Mouse (Mus musculus) mesoderm, embryonic 11.5 days (tissue): Measurements from ENCODE around the gene Tnfrsf1b.

Experiments
- DNase-seq: peaks from one replicate; pipeline ENCODE4 v3.0.0-alpha.2; 2012; ENCODE audit warnings: low read depth, low spot score

Gene Tnfrsf1b

DNA sequence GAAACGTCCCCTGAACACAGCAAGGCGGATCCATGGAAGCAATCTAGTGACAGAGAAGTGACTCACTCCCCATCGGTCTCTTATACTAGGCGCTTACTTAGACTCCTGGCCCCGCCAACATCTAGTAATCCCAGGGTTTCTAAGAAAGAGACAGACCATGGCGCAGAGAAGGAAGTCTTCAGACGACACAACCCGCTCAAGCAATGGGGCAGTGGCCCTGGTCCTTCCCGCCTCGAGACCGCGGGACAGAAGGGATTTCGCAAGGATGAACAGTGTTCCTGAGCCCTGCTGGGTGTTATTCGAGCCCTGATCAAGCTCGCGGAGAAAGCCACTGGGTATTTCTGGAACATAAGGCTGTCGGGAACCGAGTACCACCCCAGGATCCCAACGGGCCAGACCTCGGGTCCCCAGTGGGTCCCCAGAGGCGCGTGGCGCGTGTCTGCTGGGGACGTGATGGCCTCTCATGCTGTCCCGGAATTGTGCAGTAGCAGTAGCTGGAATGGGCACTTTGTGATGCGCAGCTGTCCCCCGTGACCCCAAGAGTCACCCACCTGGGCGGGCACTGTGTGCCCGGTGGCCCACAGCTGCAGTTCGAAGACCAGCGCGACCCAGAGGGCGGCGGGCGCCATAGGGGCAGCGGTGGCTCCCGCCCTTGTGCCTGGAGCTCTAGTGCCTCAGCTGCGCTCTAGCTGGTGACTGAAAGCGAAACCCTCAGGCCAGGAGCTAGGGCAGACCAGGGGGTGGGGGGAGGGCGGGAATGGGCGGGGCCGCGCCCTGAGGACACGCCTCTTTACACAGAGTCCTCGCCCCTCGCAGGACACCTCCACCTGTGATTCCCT, at the start of gene Tnfrsf1b:
Gene Tnfrsf1b, minus strand, starts transcription at position 698 of the 839 bp plus-strand sequence.
- DNase-seq, result peak; percentile 45

DNA sequence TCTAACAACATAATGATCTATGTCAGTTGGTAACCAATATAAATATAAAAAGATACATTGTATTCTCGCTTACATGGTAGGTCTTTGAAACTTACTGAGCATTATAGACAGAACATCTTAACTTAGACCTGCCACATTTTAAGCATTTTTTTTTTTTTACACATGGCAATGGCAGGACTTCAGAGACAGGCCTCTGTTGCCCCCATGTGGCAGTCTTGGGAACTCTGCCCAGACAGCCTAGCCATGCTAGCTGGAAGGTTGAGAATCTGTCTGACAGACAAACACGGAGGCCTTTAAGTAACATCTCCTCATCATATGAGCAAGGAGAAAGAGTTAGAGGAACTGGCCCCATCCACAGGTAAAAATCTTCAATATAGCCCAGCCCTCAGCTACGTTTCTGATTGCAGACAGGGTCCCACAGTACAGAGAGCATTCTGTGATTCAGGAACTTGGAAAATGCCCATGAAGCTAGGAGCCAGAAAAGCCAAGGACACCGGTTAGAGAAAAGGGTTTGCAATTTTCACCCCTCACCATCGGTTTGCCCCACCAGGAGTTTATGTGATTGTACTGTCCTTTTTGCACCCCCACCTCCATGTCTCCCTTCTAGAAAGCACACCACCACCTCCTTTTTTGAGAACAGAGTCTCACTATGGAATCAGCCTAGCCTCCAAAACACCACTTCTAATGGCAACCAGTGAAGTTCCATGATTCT, 49.1 kb upstream of the Tnfrsf1b start:
- DNase-seq, result peak; percentile 48

DNA sequence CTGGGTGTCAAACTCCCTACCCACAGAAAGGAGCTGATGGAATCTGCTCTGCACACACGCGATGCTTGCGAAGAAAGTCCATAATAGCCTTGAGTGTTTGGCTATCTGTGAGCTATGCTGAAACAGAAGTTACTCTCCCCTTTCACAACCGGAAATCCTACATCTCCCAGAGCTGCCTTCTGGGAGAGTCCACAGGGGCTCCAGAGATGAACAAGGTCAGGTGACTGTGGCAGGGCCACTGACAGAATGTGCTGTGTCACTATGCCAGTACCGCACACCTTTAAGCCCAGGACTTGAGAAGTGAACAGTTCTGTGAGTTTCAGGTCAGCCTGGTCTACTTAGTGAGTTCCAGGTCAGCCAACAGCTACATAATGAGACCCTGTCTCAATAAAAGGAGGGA, 47.9 kb upstream of the Tnfrsf1b start:
- no peak for DNase-seq

DNA sequence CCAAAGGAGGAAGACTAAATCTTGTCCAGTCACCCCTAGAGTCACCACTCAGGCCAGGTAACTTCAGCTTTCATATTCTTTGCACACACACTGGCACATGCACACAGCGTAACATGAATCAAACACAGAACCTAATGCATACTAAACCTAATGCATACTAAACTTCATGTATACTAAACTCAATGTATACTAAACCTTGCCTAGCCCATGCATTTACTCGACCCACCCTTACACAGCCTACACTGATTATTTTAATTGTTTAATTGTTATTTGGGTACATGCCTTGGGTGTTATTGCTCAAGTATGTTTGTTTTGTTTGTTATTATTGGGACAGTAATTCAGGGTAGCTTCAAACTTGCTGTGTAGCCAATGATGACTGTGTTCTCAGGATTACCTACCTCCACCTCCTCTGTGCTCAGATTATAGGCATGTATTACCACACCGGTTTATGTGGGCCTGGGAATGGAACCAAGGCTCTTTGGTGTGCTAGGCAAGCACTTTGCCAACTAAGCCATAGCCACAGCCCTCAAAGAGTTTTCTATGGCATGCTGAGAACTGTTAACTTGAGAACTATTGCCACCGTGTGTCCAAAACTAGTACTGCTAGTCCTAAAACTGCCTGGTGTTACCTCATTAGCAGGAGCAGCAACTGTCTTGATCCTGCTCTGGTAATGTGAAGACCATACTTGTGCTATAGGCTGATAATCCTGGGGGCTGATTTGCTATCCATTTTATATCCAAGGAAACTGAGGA, 39.9 kb upstream of the Tnfrsf1b start:
- peak; percentile 65 for DNase-seq

DNA sequence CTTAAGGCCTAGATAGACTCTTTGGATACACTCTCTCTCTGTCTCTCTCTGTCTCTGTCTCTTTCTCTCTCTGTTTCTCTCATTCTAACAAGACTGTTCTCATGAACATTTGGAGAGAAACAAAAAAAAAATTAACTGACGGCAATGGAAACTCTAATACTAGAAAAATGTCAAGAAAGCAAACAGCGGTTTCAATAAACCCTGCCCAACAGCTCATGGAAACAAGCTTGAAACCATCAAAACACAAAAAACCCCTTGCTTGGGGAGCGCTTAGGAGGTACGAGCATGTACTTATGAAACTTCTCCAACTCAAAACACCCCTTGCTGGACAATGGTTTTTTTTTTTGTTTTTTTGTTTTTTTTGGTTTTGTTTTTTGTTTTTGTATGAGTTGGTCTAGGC, 38.0 kb upstream of the Tnfrsf1b start:
- DNase-seq, result no peak

DNA sequence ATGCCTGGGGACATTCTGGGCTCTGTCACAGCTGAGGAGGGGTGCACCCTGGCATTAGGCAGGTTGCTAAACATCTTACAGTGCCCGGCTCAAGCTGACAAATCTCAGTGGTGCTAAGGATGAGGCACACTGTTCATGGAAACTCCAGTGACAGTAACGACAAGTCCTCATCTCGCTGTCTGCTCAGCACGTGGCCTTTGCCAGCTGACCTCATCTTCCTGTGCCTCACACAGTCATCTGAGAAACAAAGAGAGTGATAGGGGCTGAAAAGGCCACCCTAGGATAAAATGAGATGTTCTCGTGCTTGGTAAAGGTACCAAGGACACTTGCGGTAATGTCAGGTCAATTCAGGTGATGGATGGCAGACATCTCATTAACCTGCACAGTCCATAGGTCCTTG, 36.8 kb upstream of the Tnfrsf1b start:
- DNase-seq, result no peak

DNA sequence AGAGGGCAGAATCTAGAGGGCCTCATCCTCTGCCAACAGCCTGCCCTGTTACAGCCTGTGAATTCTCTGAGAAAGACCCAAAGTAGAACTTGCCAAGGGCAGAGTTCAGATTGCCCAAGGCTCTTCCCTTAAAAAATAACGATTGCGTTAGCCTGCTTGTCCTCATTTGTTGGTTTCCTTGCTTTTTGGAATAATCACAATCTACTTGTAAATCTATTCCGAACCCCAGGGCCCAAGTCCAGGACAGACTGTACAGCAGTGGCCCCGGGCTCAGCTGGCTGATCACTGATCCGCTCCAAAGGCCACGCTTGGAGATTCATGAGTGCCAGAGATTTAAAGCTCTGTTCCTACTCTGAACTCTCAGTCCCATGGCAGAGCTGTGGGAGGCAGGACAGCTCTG, 34.3 kb upstream of the Tnfrsf1b start:
- DNase-seq, result no peak

DNA sequence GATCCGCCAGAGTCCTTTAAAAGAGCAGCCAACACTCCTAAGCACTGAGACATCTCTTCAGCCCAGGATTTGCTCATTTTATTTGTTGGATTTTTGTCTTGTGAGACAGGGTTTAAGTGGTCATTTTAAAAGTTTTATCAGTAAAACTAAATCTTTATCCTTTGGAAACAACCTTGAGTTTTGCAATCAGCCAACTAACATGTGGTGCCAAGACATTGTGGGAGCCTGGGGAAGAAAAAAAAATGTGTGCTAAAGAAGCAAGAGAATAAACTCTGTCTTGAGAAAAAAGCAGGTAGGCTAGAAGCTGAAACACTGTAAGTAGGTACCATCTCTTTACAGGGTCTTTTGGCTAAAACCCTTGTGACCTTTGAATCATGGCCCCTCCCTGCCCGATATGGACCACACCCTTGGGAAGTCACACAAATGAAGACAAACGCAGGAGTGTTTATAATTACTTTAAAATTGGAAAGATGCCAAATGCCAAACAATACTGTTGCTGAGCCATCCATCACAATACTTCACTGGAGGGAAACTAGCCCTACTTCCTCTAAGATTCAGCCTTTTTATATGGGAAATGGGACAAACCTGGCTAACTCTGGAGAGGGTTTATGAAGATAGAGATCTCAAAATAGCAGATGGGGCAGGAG, 32.2 kb upstream of the Tnfrsf1b start:
- DNase-seq, result no peak

DNA sequence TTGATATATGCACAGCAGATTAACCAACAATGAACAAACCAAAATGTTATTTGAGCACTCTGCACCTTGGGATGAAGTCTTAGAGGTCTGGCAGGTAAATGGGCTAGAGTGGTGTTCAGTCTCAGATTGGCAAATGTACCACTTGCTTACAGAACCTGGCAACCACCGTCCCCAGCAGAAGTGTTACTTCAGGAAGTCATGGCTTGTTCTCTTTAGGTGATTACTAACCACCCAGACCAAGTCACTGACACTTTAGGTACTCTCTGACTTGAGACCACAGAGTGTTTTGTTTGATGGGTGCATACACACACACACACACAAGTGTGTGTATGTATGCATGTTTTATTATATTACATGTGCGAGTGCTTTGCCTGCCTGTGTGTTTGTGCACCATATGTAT, 31.6 kb upstream of the Tnfrsf1b start:
- DNase-seq, result no peak

DNA sequence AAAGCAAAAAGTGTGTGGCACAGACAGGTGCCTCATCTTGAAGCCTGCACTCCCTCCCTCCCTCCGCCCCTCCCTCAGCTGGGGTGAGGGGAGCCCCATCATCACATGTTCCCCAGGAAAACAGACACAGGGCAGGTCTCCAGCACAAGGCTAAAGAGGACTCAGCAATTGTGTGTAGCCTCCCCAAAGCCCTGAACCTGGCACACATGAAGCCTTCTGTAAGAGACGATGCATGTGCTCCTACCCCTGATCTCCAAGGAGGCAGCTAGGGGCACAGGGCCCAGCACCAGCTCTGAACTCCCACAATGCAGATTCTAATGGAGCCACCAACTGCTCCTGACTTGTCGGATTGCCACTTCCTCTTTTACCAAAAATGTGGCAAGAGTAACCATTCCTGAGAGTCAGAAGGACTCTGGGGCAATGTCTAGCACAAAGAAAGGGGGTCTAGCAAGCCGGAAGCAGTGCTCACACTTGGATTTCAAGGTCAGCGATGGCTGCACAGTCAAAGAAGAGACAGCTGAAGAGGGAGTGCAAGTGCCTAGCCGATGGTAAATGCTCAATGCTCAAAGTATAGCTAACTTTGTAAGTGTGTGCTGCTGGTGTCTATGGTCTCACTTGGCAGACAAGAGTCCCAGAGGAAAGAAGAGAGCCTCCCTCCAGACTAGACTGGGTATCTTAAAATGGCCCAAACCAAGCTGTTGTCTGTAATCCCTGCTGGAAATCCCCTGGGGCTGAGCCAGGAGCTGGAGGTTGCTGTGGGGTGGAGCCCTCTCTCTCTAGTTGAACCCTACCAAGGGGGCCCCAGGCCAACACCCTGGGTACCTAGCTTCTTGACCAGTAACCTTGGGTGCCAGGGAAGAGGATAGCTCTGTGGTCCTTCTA, 29.9 kb upstream of the Tnfrsf1b start:
- DNase-seq, result no peak

DNA sequence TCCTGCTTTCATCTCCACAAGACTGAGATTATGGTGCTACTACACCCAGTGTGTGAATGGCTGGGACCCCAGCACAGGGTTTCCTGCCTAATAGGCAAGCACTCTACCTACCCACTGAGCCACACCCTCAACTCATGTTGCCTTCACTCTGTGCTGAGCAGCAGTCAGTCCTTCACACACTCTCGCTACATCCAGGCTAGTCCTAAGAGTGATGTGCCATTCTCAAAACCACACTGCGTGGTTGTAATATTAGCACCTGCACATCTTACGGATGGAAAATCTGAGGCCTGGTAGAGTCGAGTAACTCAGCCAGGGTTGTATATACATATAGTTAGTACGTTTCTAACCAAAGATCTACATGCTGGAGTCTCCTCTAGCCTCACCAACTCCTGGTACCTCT, 28.2 kb upstream of the Tnfrsf1b start:
- DNase-seq, result no peak

DNA sequence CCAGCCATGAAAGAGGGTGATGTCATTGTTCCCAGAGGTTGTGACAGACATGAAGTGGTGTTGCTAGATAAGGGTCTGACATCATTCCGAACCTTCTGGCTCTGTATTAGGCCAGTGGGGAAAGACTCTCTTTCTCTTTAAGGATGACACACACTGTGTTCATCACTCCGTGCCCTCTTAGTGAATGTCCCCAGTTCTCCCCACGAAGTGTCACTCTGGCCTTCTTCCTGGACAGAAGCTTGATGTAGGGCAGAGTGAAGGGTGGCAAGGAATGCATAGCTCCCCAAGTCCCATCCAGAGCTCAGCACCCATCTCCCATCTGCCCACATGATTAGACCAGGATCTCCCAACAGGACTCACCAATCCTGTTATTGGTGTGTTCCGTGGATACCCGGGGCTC, 27.3 kb upstream of the Tnfrsf1b start:
- DNase-seq, result no peak

DNA sequence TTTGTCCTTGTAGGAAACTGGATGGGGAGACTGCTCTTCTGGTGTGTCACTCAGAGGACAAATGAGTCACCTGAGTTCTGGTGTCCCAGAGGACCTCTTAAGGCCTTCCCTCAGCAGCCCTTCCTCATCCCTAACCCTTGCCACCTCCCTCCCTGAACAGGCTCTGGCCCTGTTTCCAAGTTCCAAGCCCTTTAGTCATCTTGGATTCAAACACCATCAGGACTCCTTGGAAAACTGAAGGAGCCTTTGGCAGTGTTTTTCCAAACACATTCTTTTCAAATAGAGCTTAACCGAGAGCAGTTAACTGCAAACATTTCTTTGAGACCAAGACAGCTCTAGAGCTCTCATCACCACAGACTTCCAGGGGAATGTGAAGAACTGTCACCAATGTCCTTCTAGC, 26.1 kb upstream of the Tnfrsf1b start:
- no peak for DNase-seq

DNA sequence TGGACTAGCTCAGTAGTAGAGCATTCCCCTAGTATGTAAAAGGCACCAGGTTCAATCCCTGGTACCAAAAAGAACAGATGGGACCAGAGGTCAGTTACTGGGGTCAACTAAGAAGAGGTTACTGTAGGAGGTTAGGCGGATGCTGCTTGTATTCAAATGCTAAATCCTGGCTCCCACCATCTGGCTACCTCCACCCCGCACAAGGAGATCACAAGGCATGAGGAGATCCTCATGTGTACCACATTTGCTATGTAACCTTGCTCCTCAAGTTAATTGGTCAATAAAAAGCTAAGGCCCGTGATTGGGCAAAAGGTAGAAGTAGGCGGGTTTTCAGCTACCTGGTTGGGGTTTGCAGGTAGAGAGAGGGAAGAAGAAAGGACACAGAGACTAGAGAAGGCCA, 25.0 kb upstream of the Tnfrsf1b start:
- no peak for DNase-seq

DNA sequence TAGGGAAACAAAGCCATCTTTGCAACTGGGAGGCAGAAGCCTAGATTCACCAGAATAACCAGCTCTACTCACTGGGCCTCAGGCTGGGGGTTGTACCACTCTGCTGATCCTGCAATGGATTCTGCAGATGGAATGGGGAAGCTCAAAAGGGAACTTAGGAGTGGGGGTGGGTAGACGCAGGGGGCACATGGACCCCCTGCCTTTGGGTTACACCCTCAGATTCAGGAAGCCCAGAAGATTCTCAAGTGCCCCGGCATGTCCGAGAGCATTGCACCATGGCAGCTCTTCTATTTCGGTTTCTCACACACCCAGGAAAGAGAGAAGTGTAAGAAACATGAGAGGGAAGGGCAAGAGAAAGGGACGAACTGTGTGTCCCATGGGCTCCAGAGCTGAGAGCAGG, 23.5 kb upstream of the Tnfrsf1b start:
- no peak for DNase-seq

DNA sequence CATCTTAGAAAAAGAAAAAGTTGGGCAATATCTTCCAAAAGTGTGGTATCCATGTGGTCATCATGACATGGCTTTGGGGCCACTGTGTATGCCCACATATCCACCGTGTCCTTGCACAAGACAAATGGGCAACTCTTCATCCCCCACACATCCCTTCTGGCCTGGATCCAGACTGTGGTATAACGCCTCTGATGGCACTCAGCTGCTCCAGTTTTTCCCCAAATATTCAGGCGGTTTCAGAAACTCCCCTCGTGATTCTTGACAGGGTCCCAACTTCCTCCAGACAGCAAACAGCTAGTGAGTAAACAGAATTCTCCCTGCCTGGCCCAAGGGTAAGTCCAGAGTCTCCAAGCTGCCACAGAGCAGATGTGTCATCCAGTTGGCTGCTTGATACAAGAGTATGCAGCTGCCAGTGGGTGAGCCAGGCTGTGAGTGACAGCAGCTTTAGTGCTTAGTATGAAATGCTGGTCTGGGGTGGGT, 21.0 kb upstream of the Tnfrsf1b start:
- DNase-seq, result no peak

DNA sequence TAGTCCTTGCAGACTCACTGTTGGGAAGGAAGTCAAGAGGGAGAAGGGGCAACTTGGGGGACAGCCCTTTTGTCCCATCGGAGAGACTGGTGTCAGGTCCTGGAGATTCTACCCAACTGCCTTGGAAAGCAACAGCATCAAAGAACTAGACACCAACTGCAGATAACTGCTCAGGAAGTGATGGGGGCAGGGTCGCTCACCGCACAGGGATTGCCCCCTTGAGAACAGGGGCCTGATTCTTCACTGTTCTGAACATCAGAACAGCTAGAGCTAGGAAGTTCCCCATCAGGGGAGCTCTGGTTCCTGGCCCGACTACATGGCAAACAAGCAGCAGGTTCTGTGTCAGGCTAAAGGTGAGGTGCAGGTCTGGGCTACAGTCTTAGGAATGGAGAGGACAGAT, 19.8 kb upstream of the Tnfrsf1b start:
- no peak for DNase-seq

DNA sequence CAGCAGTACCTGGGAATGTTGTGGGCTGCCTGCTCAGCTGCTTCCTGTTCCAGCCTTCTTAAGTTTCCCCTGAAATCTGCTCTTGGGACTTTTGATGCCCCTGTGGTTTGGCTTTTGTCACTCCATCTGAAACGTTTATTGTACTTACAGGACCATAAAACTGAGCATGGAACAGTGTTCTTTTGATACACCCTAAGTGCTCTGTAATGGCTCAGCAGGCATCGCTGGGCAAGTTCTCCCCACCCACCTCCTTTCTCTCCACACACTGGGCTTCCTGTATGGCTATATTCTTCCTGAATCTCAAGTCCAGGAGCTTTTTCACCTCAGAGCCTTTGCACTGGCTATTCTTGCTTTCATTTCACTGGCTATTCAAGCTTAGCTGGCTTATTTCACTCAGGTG, 18.1 kb upstream of the Tnfrsf1b start:
- DNase-seq, result no peak

DNA sequence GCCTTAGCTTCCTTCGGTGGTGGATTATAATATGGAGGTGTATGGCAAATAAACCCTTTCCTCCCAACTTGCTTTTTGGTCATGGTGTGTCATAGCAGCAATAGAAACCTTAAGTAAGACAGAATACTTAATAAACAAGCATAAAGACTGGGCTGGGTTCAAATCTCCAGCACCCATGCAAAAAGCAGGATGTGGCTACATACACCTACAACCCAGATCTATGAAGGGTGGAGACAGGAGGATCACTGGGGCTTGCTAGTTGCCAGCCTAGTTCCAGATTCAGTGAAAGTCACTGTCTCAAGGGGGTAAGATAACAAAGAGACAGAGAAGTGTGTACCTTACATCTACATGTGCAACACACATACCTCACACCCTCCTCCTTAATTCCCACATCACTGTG, 16.9 kb upstream of the Tnfrsf1b start:
- no peak for DNase-seq

DNA sequence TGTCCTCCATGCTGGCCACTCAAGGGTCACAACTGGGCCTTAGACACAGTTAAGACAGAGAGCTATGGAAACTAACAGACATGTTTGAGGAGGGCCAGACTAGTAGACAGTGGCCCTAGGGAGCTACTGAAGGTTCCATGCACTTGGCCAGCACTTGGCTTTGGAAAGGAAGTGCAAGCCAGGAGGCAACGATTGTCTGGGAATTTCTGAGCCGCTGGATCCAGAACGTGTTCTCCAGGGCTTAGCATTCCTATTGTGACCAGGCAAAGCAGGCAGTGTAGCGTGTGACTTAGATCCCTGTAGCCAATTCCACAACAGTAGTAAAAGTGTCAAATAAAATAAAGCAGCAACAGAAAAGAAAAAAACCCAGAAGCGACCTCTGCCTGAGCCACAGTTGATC, 14.1 kb upstream of the Tnfrsf1b start:
- no peak for DNase-seq
